In genomic region chr6:108660206-108660877, GRCm38 (mm10) we compare ENCODE assay signal across 8 mouse cellular contexts. TPM values are rescaled to one million over a fixed set of nuclear protein-coding genes. Genes with fewer than 3 reads are reported as not detected.
DNase-seq lines count a peak whose midpoint lies in the region; ATAC-seq and TF ChIP-seq lines count a peak whose summit lies in the region.

Gene Bhlhe40, plus strand, starts transcription at chr6:108660629.

- peaks cover 24% of the 10 kb centered on the region for H3K4me1 ChIP-seq in forebrain, embryonic 16.5 days (replicated peaks; ENCODE audit: control insufficient read depth, insufficient read depth, low read length)
- peaks cover 7% of the 10 kb centered on the region for H3K4me1 ChIP-seq in lung, adult 2 months (ENCODE audit: control insufficient read depth, insufficient read depth, low read length)
- H3K4me1 ChIP-seq in neural tube, embryonic 15.5 days, result peaks cover 32% of the 10 kb centered on the region

- no peaks in the 10 kb centered on the region for H3K9me3 ChIP-seq in forebrain, embryonic 16.5 days (ENCODE audit: control insufficient read depth, low read length)
- H3K9me3 ChIP-seq in neural tube, embryonic 15.5 days (replicated peaks), result no peaks in the 10 kb centered on the region

- peak within 1 kb of the TSS; percentile 90 for H3K27ac ChIP-seq in forebrain, embryonic 16.5 days (ENCODE audit: low read length)
- H3K27ac ChIP-seq in layer of hippocampus, adult 2 months, result peak within 1 kb of the TSS; percentile 99
- peak within 1 kb of the TSS; percentile 94 for H3K27ac ChIP-seq in neural tube, embryonic 15.5 days (replicated peaks)

- intact Hi-C loops in heart, postnatal 36 days (cut with DNase I), result loop anchor here (1.0 kb wide), 2 partner anchors 8 to 89 kb away; no protein-coding TSS in a partner anchor

- no peaks in the 10 kb centered on the region for H3K36me3 ChIP-seq in forebrain, embryonic 16.5 days (ENCODE audit: control insufficient read depth, insufficient read depth)
- no peaks in the 10 kb centered on the region for H3K36me3 ChIP-seq in neural tube, embryonic 15.5 days

- peak within 1 kb of the TSS; percentile 73 for H3K4me3 ChIP-seq in forebrain, embryonic 16.5 days (replicated peaks; ENCODE audit: low read length)
- H3K4me3 ChIP-seq in layer of hippocampus, adult 2 months, result peak within 1 kb of the TSS; percentile 96
- peak within 1 kb of the TSS; percentile 91 for H3K4me3 ChIP-seq in lung, adult 2 months (replicated peaks; ENCODE audit: extremely low read depth, low read depth, low read length)
- H3K4me3 ChIP-seq in neural tube, embryonic 15.5 days (replicated peaks), result peak within 1 kb of the TSS; percentile 63

- DNase-seq in cerebellum, adult 11 months, result peak; percentile 91
- DNase-seq in heart, postnatal 36 days, result peak; percentile 85 to 90
- DNase-seq in layer of hippocampus, adult 2 months (ENCODE audit: low spot score in 2 of 2), result peak; percentile 82 to 92
- peak; percentile 85 for DNase-seq in lung, adult 2 months
- DNase-seq in testis, postnatal 14 days (ENCODE audit: low spot score), result peak; percentile 88

- TF ChIP-seq POLR2A in lung, adult 2 months (IDR thresholded peaks at IDR 0.05; ENCODE audit: borderline replicate concordance, extremely low read depth, low read depth, low read length), result peak; percentile 86

- H3K27me3 ChIP-seq in forebrain, embryonic 16.5 days (replicated peaks; ENCODE audit: control insufficient read depth, insufficient read depth, low read length), result 0 out of 2 replicates have a peak, but pooled peaks cover 2% of the 10 kb centered on the region
- H3K27me3 ChIP-seq in neural tube, embryonic 15.5 days (replicated peaks), result no peaks in the 10 kb centered on the region

- peak within 1 kb of the TSS; percentile 78 for H3K9ac ChIP-seq in forebrain, embryonic 16.5 days (replicated peaks; ENCODE audit: low read depth, low read length)
- peak within 1 kb of the TSS; percentile 77 for H3K9ac ChIP-seq in neural tube, embryonic 15.5 days (replicated peaks)

- TF ChIP-seq CTCF in layer of hippocampus, adult 2 months (conservative IDR thresholded peaks at IDR 0.05), result no peak
- no peak for TF ChIP-seq CTCF in lung, adult 2 months (IDR thresholded peaks at IDR 0.05; ENCODE audit: insufficient read depth, low read length)

- ATAC-seq in CD4-positive, CD25-positive, alpha-beta regulatory T cell, adult 4 months, result peak; percentile 44
- ATAC-seq in forebrain, embryonic 16.5 days, result peak; percentile 70
- peak; percentile 84 for ATAC-seq in neural tube, embryonic 15.5 days (ENCODE audit: low FRiP score)

- H3K4me2 ChIP-seq in forebrain, embryonic 16.5 days (ENCODE audit: low read length), result peak within 1 kb of the TSS; percentile 98
- H3K4me2 ChIP-seq in neural tube, embryonic 15.5 days, result peak within 1 kb of the TSS; percentile 93

- 0% methylated on average over 37 of the region's 43 CpGs for WGBS in forebrain, embryonic 16.5 days
- under 1% methylated on average over 30 of the region's 43 CpGs for WGBS in lung, adult 2 months
- WGBS in neural tube, embryonic 15.5 days, result under 1% methylated on average over 28 of the region's 43 CpGs

RNA-seq across cellular contexts. Expression of gene Bhlhe40, which starts in this region (rescaled TPM):
- 10 to 100 TPM; 49.7 to 91.7 TPM for polyA plus RNA-seq in CD4-positive, CD25-positive, alpha-beta regulatory T cell, adult 4 months (2017; shearing (Covaris generic))
- polyA plus RNA-seq in forebrain, embryonic 16.5 days (2015; fragmentation: Nextera tagmentation; extraction: Ambion mirVana), result 6.5 and 7.9 TPM in 2 replicates
- 10 to 100 TPM; 43.8 to 61.4 TPM for total RNA-seq in heart, postnatal 36 days (2021)
- total RNA-seq in layer of hippocampus, adult 2 months (2021), result 100 to 1,000 TPM in 1 of 2 experiments, 10 to 100 TPM in 1; 99.6 to 108 TPM
- 14.6 and 14.9 TPM in 2 replicates for polyA plus RNA-seq in lung, adult 2 months (2012; rRNA removed)
- 5.3 and 8.5 TPM in 2 replicates for polyA plus RNA-seq in neural tube, embryonic 15.5 days (2015; fragmentation: Nextera tagmentation; extraction: Ambion mirVana)

Comparison
In these comparisons a context has a peak if more than half of its experiments do, and no peak if none do; other contexts are left out.
1. Peak in every context shown above with its lines: DNase-seq, ATAC-seq, H3K4me3 ChIP-seq and H3K27ac ChIP-seq.